Mouse (Mus musculus): ENCODE measurements at regions not wholly inside any gene's neighbourhood (a gene's known extent, or its start where the extent isn't known, plus 50 kb on each side); places are given as distances from the start of the nearest gene placed in this dataset.

GRCm38 (mm10) chr2:74463407-74463806, 115.8 kb downstream of the Lnpk start:
- no peak for DNase-seq

- DNase-seq: no peak
Measured at GRCm38 (mm10) chr2:74461211-74461844, 117.9 kb downstream of the Lnpk start.

GRCm38 (mm10) chr2:74454431-74454830, 124.8 kb downstream of the Lnpk start:
- DNase-seq: no peak

GRCm38 (mm10) chr2:74452679-74453078, 126.6 kb downstream of the Lnpk start:
- DNase-seq: no peak

GRCm38 (mm10) chr2:74451578-74451977, 127.7 kb downstream of the Lnpk start:
- no peak for DNase-seq

GRCm38 (mm10) chr2:74451038-74451437, 128.2 kb downstream of the Lnpk start:
- DNase-seq: no peak

- no peak for DNase-seq
Measured at GRCm38 (mm10) chr2:74450064-74450765, 129.0 kb downstream of the Lnpk start.

- peak in 1 of 2 experiments; percentile 11 for DNase-seq
Measured at GRCm38 (mm10) chr2:74435184-74435911, 143.9 kb downstream of the Lnpk start.

GRCm38 (mm10) chr2:74426746-74427145, 152.5 kb downstream of the Lnpk start:
- DNase-seq: no peak

- DNase-seq: no peak
Measured at GRCm38 (mm10) chr2:74424726-74425125, 154.5 kb downstream of the Lnpk start.

GRCm38 (mm10) chr2:74416097-74416496, 163.1 kb downstream of the Lnpk start:
- DNase-seq: no peak

- no peak for DNase-seq
Measured at GRCm38 (mm10) chr2:74414721-74415120, 164.5 kb downstream of the Lnpk start.

- peak in 1 of 2 experiments; percentile 19 for DNase-seq
Measured at GRCm38 (mm10) chr2:74409856-74410404, 169.3 kb downstream of the Lnpk start.

GRCm38 (mm10) chr2:74404493-74404892, 174.7 kb downstream of the Lnpk start:
- no peak for DNase-seq

- no peak for DNase-seq
Measured at GRCm38 (mm10) chr2:74391064-74391463, 188.2 kb downstream of the Lnpk start.

- DNase-seq: no peak
Measured at GRCm38 (mm10) chr2:74388078-74388477, 191.2 kb downstream of the Lnpk start.

GRCm38 (mm10) chr2:74384918-74385317, 194.3 kb downstream of the Lnpk start:
- no peak for DNase-seq

- no peak for DNase-seq
Measured at GRCm38 (mm10) chr2:74380574-74381287, 198.5 kb downstream of the Lnpk start.

GRCm38 (mm10) chr2:74378709-74379108, 200.5 kb downstream of the Lnpk start:
- no peak for DNase-seq

GRCm38 (mm10) chr2:74373938-74374337, 205.3 kb downstream of the Lnpk start:
- DNase-seq: no peak

GRCm38 (mm10) chr2:74373056-74373455, 206.2 kb downstream of the Lnpk start:
- no peak for DNase-seq

- no peak for DNase-seq
Measured at GRCm38 (mm10) chr2:74363255-74363654, 216.0 kb downstream of the Lnpk start.

GRCm38 (mm10) chr2:74354591-74354990, 224.6 kb downstream of the Lnpk start:
- no peak for DNase-seq
